Mouse (Mus musculus) E14TG2a.4 (cell line): Measurements from ENCODE around the gene Klhdc1.

Experiments used
- H3K27me3 ChIP-seq: 2 replicates; pipeline ENCODE4 v1.6.1; 2014; ENCODE audit warnings: low read length, control low read depth; ENCODE audit not compliant: insufficient read depth
- H3K36me3 ChIP-seq: 2 replicates; pipeline ENCODE4 v1.6.1; 2014; ENCODE audit warnings: low read length, control low read depth; ENCODE audit not compliant: insufficient read depth
- H3K4me1 ChIP-seq: replicated peaks from 2 replicates; pipeline ENCODE4 v1.6.1; 2014; ENCODE audit warnings: low read depth, low read length, control low read depth
- H3K4me3 ChIP-seq: replicated peaks from 2 replicates; pipeline ENCODE4 v1.5.1; 2014; ENCODE audit warnings: mild to moderate bottlenecking, low read length
- H3K9me3 ChIP-seq: 2 replicates; pipeline ENCODE4 v1.6.1; 2014; ENCODE audit warnings: low read length, control low read depth
- CTCF ChIP-seq: conservative IDR thresholded peaks from 2 replicates; pipeline ENCODE4 v1.5.1; 2014; ENCODE audit warnings: low read length
- NANOG ChIP-seq: IDR thresholded peaks from 2 replicates; pipeline ENCODE4 v1.6.1; 2014; ENCODE audit warnings: borderline replicate concordance, low read length, mixed read lengths
- POU5F1 ChIP-seq: IDR thresholded peaks from 2 replicates; pipeline ENCODE4 v1.6.1; 2014; ENCODE audit warnings: low read length, borderline replicate concordance

Klhdc1 gene

DNA sequence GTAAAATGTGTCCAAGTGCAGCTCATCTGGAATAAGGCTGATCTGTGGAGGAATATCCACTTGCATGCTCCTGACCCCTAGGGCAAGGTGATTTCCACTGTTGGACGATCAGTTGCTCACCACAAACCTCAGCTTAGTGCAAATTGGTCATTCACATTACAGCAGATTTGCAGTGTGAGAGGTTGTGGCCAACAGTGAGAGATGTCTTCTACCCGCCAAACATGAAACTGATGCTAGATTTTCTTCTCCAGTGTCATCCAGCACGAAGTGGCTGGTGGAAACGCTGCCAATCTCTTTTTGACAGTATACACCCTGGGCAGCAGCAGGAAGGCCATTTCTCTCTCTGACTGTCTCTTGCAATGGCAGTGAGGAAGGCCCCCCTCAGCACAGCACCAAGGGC is 54.7 kb downstream of the Klhdc1 start:
- Histone ChIP-seq H3K4me1 (peaks cover 29% of the 10 kb centered on the region), H3K4me3 (no peak overlapping the region), H3K9me3 (no peaks in the 10 kb centered on the region), H3K27me3 (peaks cover 14% of the 10 kb centered on the region), H3K36me3 (no peaks in the 10 kb centered on the region)
- TF ChIP-seq CTCF = no peak
- no peak for TF ChIP-seq NANOG
- no peak for TF ChIP-seq POU5F1

DNA sequence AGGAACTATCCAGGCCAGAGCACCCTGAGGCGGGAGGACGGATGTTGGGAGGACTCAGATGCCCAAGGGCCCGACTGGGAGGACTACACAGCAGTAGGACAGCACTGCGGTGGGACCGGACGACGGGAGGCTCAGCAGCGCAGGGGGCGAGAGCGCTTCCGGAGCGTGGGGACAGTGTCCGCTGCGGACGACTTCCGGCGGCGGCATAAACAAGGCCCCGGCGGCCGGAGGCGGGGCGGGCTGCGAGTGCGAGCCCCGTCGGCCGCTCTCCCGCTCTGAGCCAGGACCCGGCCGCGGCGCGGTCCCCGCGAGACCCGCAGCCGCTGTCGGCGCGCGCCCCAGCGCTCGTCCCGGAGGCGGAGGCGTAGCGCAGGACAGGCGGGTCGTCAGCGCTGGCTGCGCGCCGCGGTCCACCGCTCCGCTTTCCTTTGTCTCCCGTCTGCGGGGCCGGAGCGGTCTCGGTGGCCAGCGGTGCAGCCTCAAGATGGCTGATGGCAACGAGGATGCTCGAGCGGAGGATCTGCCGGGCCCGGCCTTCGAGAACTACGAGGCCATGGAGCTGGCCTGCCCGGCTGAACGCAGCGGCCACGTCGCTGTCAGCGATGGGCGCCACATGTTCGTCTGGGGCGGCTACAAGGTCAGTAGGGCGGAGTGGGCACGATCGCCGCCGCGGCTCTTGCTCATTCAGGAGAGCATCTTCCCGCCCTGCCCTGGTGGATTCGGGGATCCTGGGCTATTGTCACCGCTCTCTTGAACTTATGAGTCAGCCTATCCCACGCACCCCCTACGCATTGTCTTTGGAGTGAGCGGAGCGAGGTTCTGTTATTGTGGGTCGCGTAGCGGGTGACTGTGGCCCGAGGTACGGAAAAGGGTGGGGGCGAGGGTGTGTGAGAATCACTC is 55.8 kb downstream of the Klhdc1 start, which contains the start of gene Klhdc2:
Gene Klhdc2, plus strand, starts transcription at position 171 of the 900 bp plus-strand sequence.
- no peak for TF ChIP-seq NANOG
- no peak for TF ChIP-seq CTCF
- TF ChIP-seq POU5F1 = no peak

DNA sequence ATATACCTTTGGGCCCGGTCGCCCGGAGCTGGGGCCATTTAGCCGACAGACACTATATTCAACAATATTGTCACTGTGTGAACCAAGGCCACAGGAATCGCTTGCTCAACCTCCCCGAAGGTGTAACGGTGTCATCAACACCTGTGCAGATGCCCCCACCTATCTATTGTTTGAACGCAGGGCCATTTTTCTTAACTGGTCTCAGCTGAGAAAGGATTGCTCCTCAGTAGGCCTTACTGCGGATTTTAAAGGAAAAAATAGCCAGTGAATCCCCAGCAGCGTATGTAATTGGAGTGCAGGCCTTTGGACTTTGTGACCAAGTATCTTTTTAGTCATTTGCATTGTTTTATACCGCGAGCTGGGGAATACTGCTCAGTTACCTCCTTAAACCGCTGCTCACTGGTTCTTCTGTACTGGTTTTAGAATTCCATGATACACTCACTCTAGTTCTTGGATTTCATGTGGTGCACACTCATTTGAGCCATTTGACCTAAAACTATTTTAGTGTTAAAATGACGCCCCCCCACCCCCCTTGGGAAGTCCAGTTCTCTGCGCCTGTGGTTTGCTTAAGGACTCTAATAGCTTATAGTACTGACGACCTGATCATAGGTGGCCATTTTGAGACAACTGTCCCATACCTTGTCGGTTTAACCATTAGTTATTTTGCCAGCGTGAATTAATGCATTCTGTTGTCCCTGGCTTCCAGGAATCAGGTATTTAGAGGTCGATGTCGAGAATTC is 56.6 kb downstream of the Klhdc1 start:
- H3K4me1 ChIP-seq = peaks cover 29% of the 10 kb centered on the region
- H3K9me3 ChIP-seq = no peaks in the 10 kb centered on the region
- TF ChIP-seq NANOG (no peak), POU5F1 (no peak), CTCF (no peak)

More for the DNA sequence above, 55.8 kb downstream of the Klhdc1 start, which contains the start of gene Klhdc2:
- H3K9me3 ChIP-seq = no peaks in the 10 kb centered on the region
- peaks cover 29% of the 10 kb centered on the region for H3K4me1 ChIP-seq
- H3K36me3 ChIP-seq = 0 out of 2 replicates have a peak, but pooled peaks cover 1% of the 10 kb centered on the region
- H3K27me3 ChIP-seq = peaks cover 14% of the 10 kb centered on the region
- H3K4me3 ChIP-seq = peak within 1 kb of the TSS; percentile 93

DNA sequence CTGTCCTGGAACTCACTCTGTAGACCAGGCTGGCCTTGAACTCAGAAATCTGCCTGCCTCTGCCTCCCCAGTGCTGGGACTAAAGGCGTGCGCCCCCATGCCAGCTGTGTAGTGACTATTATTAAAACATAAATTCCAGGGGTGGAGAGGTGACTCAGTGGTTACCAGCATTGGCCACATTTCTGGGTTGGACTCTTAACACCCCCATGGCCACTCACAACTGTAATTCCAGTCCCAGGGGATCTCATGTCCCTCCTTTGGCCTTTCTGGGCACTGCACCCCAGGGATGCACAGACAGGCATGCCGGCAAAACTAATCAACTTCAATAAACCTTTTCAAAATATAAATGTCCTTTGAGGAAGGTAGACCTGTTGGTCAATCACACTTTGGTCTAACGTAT is 57.3 kb downstream of the Klhdc1 start:
- peaks cover 13% of the 10 kb centered on the region for H3K36me3 ChIP-seq
- TF ChIP-seq POU5F1 = no peak
- TF ChIP-seq CTCF = peak; percentile 13
- no peak overlapping the region for H3K4me3 ChIP-seq
- no peaks in the 10 kb centered on the region for H3K9me3 ChIP-seq
- H3K4me1 ChIP-seq = peaks cover 29% of the 10 kb centered on the region
- peaks cover 14% of the 10 kb centered on the region for H3K27me3 ChIP-seq

More for the DNA sequence above, 56.6 kb downstream of the Klhdc1 start:
- peaks cover 14% of the 10 kb centered on the region for H3K27me3 ChIP-seq
- peak overlapping the region; percentile 93 for H3K4me3 ChIP-seq
- 0 out of 2 replicates have a peak, but pooled peaks cover 9% of the 10 kb centered on the region for H3K36me3 ChIP-seq

DNA sequence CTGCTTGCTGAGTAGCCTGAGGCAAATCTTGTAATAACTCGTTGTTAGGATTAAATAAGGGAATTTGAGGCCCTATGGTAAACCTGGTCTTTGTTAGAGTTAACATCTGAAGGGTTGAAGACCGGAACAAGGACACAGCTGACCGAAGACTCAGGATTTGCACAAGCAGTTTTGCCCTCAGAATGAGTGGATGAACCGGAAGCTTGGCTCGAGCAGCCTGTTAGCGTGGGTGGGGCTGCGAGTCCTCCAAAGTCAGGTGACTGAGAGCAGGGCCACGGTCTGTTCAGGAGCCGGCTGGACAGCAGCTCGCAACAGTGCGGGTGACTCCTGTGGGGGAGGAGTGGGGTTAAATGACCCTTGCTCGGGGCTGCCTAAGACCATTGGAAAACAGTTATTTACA is 58.3 kb downstream of the Klhdc1 start:
- TF ChIP-seq NANOG (no peak), POU5F1 (no peak), CTCF (no peak)
- peaks cover 17% of the 10 kb centered on the region for H3K36me3 ChIP-seq
- H3K27me3 ChIP-seq = peaks cover 14% of the 10 kb centered on the region

DNA sequence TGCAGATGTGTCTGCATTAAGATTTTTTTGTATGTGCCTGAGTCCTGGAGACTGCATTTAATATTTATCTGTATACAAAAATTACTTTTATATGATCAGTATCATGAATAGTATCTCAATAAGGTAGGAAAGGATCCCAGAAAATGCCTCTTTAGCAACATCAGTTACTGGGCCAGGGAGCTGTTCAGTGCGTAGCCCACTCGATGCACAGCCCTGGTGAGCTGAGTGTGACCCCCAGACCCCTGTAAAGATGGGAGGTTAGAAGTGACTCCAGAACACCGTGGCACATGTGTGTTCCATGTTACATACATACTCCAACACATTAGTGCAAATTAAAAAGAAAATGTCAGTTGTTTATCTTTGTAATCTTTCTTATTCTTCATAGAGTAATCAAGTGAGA is 58.9 kb downstream of the Klhdc1 start:
- H3K4me1 ChIP-seq = peaks cover 29% of the 10 kb centered on the region
- H3K27me3 ChIP-seq = peaks cover 14% of the 10 kb centered on the region
- peaks cover 22% of the 10 kb centered on the region for H3K36me3 ChIP-seq
- no peak for TF ChIP-seq POU5F1
- TF ChIP-seq NANOG = no peak
- TF ChIP-seq CTCF = no peak
- H3K9me3 ChIP-seq = no peaks in the 10 kb centered on the region
- no peak overlapping the region for H3K4me3 ChIP-seq

More for the DNA sequence above, 58.3 kb downstream of the Klhdc1 start:
- Histone ChIP-seq H3K4me3 (no peak overlapping the region), H3K9me3 (no peaks in the 10 kb centered on the region), H3K4me1 (peaks cover 29% of the 10 kb centered on the region)

DNA sequence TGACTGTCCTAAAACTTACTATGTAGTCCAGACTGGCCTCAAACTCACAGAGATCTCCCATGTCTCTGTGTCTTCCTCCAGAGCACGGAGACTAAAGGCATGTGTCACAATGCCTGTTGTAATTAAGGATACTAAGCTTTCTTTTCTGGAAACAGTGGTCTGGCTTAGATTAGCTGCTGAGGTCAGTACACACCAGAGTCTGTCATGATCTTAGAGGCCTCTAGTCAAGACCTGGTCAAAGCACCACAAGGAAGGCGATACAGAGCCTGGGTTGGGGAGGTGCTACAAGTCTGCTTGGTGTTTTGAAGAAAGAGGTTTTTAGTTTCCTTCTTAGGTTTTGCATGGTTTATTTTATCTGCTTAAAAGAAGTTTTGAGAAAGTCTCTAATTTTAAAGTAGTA is 59.4 kb downstream of the Klhdc1 start:
- no peak overlapping the region for H3K4me3 ChIP-seq
- peaks cover 27% of the 10 kb centered on the region for H3K36me3 ChIP-seq
- no peaks in the 10 kb centered on the region for H3K9me3 ChIP-seq
- H3K4me1 ChIP-seq = peaks cover 29% of the 10 kb centered on the region
- peaks cover 14% of the 10 kb centered on the region for H3K27me3 ChIP-seq
- TF ChIP-seq CTCF (no peak), NANOG (no peak), POU5F1 (no peak)

DNA sequence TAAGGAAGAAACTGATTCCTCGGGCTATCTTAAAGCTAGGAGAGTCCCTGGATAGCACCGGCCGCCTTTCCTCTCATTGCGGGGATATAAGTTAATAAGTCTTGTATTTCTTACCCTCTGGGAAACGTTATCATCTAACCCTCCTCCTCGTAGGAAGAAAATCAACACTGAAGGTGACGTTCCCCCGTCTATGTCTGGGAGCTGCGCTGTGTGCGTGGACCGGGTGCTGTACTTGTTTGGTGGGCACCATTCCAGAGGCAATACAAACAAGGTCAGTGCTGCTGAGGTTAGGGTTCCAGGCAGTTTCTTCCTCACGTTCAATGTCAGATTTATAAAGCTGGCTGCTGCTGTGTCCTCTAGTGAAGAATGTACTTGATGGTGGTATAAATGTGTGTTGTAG is 61.2 kb downstream of the Klhdc1 start:
- TF ChIP-seq NANOG (no peak), POU5F1 (no peak), CTCF (no peak)
- peaks cover 44% of the 10 kb centered on the region for H3K36me3 ChIP-seq
- H3K9me3 ChIP-seq = no peaks in the 10 kb centered on the region
- H3K4me1 ChIP-seq = peaks cover 20% of the 10 kb centered on the region
- H3K27me3 ChIP-seq = 0 out of 2 replicates have a peak, but pooled peaks cover 3% of the 10 kb centered on the region
- no peak overlapping the region for H3K4me3 ChIP-seq

DNA sequence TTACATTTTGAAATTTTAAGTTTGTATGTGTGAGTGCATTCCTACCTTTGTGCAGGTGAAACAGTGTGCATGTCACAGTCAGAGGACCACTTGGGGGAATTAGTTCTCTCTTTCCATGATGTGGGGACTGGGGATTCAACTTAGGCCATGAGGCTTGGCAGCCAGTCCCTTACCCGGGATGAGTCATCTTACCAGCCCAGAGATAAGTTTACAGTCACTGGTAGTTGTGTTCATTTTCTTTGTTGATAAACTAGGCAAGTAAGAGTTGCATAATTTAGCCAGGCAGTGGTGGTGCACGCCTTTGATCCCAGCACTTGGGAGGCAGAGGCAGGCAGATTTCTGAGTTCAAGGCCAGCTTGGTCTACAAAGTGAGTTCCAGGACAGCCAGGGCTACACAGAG is 63.1 kb downstream of the Klhdc1 start:
- Histone ChIP-seq H3K36me3 (peaks cover 61% of the 10 kb centered on the region), H3K27me3 (no peaks in the 10 kb centered on the region), H3K4me1 (peaks cover 10% of the 10 kb centered on the region), H3K4me3 (no peak overlapping the region), H3K9me3 (no peaks in the 10 kb centered on the region)
- TF ChIP-seq NANOG (no peak), POU5F1 (no peak), CTCF (no peak)
